Mouse (Mus musculus) stomach, embryonic 14.5 days (tissue): ENCODE results near the gene Ralgps1. TPM values are rescaled to one million over a fixed set of nuclear protein-coding genes. Genes with fewer than 3 reads are reported as not detected.

ENCODE experiments used
- ATAC-seq: fragments of 200-750 bp; cut with Nextera tagmentation; 2 replicates; pipeline ENCODE4 v1.8.0; 2017; ENCODE audit warnings: low read depth, moderate TSS enrichment; ENCODE audit not compliant: insufficient number of reproducible peaks, insufficient read depth, low FRiP score
- H3K27ac ChIP-seq: fragments of 300-500 bp; sonication (generic); 2 replicates; pipeline ENCODE4 v1.5.1; 2014; ENCODE audit warnings: mild to moderate bottlenecking, low read length, moderate library complexity, mixed read lengths
- H3K27me3 ChIP-seq: fragments of 300-500 bp; sonication (generic); 2 replicates; pipeline ENCODE4 v1.6.1; 2014; ENCODE audit warnings: low read length, control low read depth, mixed read lengths; ENCODE audit not compliant: control insufficient read depth, insufficient read depth
- H3K36me3 ChIP-seq: fragments of 300-500 bp; sonication (generic); 2 replicates; pipeline ENCODE4 v1.6.1; 2014; ENCODE audit warnings: mild to moderate bottlenecking, control low read depth, low read length, moderate library complexity, mixed read lengths; ENCODE audit not compliant: control insufficient read depth, insufficient read depth
- H3K4me1 ChIP-seq: fragments of 300-500 bp; sonication (generic); 2 replicates; pipeline ENCODE4 v1.6.1; 2014; ENCODE audit warnings: low read length, control low read depth, mixed read lengths; ENCODE audit not compliant: control insufficient read depth, insufficient read depth
- H3K4me2 ChIP-seq: fragments of 300-500 bp; sonication (generic); replicated peaks from 2 replicates; pipeline ENCODE4 v1.6.1; 2014; ENCODE audit warnings: low read depth, low read length, control low read depth
- H3K4me3 ChIP-seq: fragments of 300-500 bp; sonication (generic); 2 replicates; pipeline ENCODE4 v1.5.1; 2014; ENCODE audit warnings: low read depth, low read length, control low read depth
- H3K9ac ChIP-seq: fragments of 300-500 bp; sonication (generic); replicated peaks from 2 replicates; pipeline ENCODE4 v1.6.1; 2014; ENCODE audit warnings: low read depth, mild to moderate bottlenecking, control low read depth, low read length, moderate library complexity, mixed read lengths
- H3K9me3 ChIP-seq: fragments of 300-500 bp; sonication (generic); 2 replicates; pipeline ENCODE4 v1.6.1; 2016; ENCODE audit warnings: low read depth, low read length, control low read depth; ENCODE audit not compliant: control insufficient read depth
- WGBS: fragments of 180-500 bp; shearing (Covaris S2); extraction: QIAGEN DNeasy Blood & Tissue Kit; methylation state at CpG from one replicate; pipeline ENCODE4 v1.1.7; 2014; 5-methylcytosine and 5-hydroxymethylcytosine counted together
- polyA plus RNA-seq: library from polyadenylated mRNA; unstranded; fragments of >200 nt; fragmentation: Nextera tagmentation; extraction: Ambion mirVana; gene quantifications from 2 replicates; pipeline ENCODE4 v1.2.1, GENCODE M21; 2014

The Ralgps1 gene
- polyA plus RNA-seq, 1 experiment from 2014 or later, result 12.4 TPM

GRCm38 (mm10) chr2:33357250-33357838, 13.9 kb downstream of the Ralgps1 start:
- no peak for ATAC-seq
- H3K27ac ChIP-seq, result no peak overlapping the region

GRCm38 (mm10) chr2:33355558-33355957, 15.7 kb downstream of the Ralgps1 start:
- no peaks in the 10 kb centered on the region for H3K4me1 ChIP-seq
- no peaks in the 10 kb centered on the region for H3K36me3 ChIP-seq
- H3K9me3 ChIP-seq, result no peaks in the 10 kb centered on the region
- H3K27me3 ChIP-seq, result no peaks in the 10 kb centered on the region
- no peak overlapping the region for H3K4me2 ChIP-seq
- H3K4me3 ChIP-seq, result no peak overlapping the region
- no peak overlapping the region for H3K27ac ChIP-seq
- WGBS, result 91% methylated on average over 6 of the region's 6 CpGs
- ATAC-seq, result no peak
- no peak overlapping the region for H3K9ac ChIP-seq

More at GRCm38 (mm10) chr2:33357250-33357838, 13.9 kb downstream of the Ralgps1 start:
- Histone ChIP-seq H3K27me3 (no peaks in the 10 kb centered on the region), H3K36me3 (no peaks in the 10 kb centered on the region), H3K9ac (no peak overlapping the region), H3K9me3 (no peaks in the 10 kb centered on the region), H3K4me3 (no peak overlapping the region), H3K4me1 (no peaks in the 10 kb centered on the region), H3K4me2 (no peak overlapping the region)
- 85% methylated on average over 7 of the region's 7 CpGs for WGBS

GRCm38 (mm10) chr2:33353432-33353831, 17.9 kb downstream of the Ralgps1 start:
- no peak overlapping the region for H3K4me2 ChIP-seq
- H3K27ac ChIP-seq, result no peak overlapping the region
- WGBS, result 64% methylated on average over 5 of the region's 5 CpGs
- no peak overlapping the region for H3K4me3 ChIP-seq
- H3K9ac ChIP-seq, result no peak overlapping the region
- H3K4me1 ChIP-seq, result no peaks in the 10 kb centered on the region
- H3K9me3 ChIP-seq, result no peaks in the 10 kb centered on the region
- ATAC-seq, result no peak
- no peaks in the 10 kb centered on the region for H3K27me3 ChIP-seq
- no peaks in the 10 kb centered on the region for H3K36me3 ChIP-seq

- WGBS, result 90% methylated on average over 3 of the region's 3 CpGs
- Histone ChIP-seq H3K4me1 (no peaks in the 10 kb centered on the region), H3K27ac (no peak overlapping the region), H3K4me3 (no peak overlapping the region), H3K4me2 (no peak overlapping the region), H3K9ac (no peak overlapping the region), H3K9me3 (no peaks in the 10 kb centered on the region), H3K36me3 (no peaks in the 10 kb centered on the region), H3K27me3 (no peaks in the 10 kb centered on the region)
- no peak for ATAC-seq
Observed at GRCm38 (mm10) chr2:33351449-33351848, 19.8 kb downstream of the Ralgps1 start.

GRCm38 (mm10) chr2:33350921-33351320, 20.4 kb downstream of the Ralgps1 start:
- Histone ChIP-seq H3K9me3 (no peaks in the 10 kb centered on the region), H3K36me3 (no peaks in the 10 kb centered on the region), H3K4me1 (0 out of 2 replicates have a peak, but pooled peaks cover 4% of the 10 kb centered on the region), H3K27ac (no peak overlapping the region), H3K4me3 (no peak overlapping the region), H3K27me3 (no peaks in the 10 kb centered on the region), H3K4me2 (no peak overlapping the region), H3K9ac (no peak overlapping the region)
- ATAC-seq, result no peak
- WGBS, result 79% methylated on average over 6 of the region's 6 CpGs

- WGBS, result 43% methylated on average over 2 of the region's 2 CpGs
- H3K27ac ChIP-seq, result no peak overlapping the region
- no peaks in the 10 kb centered on the region for H3K27me3 ChIP-seq
- no peak overlapping the region for H3K9ac ChIP-seq
- no peak overlapping the region for H3K4me3 ChIP-seq
- H3K9me3 ChIP-seq, result no peaks in the 10 kb centered on the region
- ATAC-seq, result no peak
- H3K4me2 ChIP-seq, result no peak overlapping the region
- no peaks in the 10 kb centered on the region for H3K36me3 ChIP-seq
- H3K4me1 ChIP-seq, result peaks cover 11% of the 10 kb centered on the region; the same call in 1 of the 2 replicates
Observed at GRCm38 (mm10) chr2:33349581-33349980, 21.7 kb downstream of the Ralgps1 start.

GRCm38 (mm10) chr2:33349081-33349480, 22.2 kb downstream of the Ralgps1 start:
- H3K27ac ChIP-seq, result no peak overlapping the region
- ATAC-seq, result peak; percentile 54; the same call in 1 of the 2 replicates
- WGBS, result 23% methylated on average over 2 of the region's 2 CpGs

GRCm38 (mm10) chr2:33348260-33348659, 23.0 kb downstream of the Ralgps1 start:
- no peak overlapping the region for H3K4me2 ChIP-seq
- no peaks in the 10 kb centered on the region for H3K9me3 ChIP-seq
- H3K27me3 ChIP-seq, result no peaks in the 10 kb centered on the region
- no peak for ATAC-seq
- no peak overlapping the region for H3K4me3 ChIP-seq
- peaks cover 11% of the 10 kb centered on the region; the same call in 1 of the 2 replicates for H3K4me1 ChIP-seq
- no peak overlapping the region for H3K27ac ChIP-seq
- 85% methylated on average over 3 of the region's 3 CpGs for WGBS
- no peak overlapping the region for H3K9ac ChIP-seq
- H3K36me3 ChIP-seq, result no peaks in the 10 kb centered on the region

More at GRCm38 (mm10) chr2:33349081-33349480, 22.2 kb downstream of the Ralgps1 start:
- Histone ChIP-seq H3K9ac (no peak overlapping the region), H3K36me3 (no peaks in the 10 kb centered on the region), H3K4me2 (no peak overlapping the region), H3K4me3 (no peak overlapping the region), H3K27me3 (no peaks in the 10 kb centered on the region), H3K4me1 (peaks cover 11% of the 10 kb centered on the region; the same call in 1 of the 2 replicates), H3K9me3 (no peaks in the 10 kb centered on the region)

- Histone ChIP-seq H3K4me1 (peaks cover 11% of the 10 kb centered on the region; the same call in 1 of the 2 replicates), H3K27ac (no peak overlapping the region), H3K4me2 (no peak overlapping the region), H3K9me3 (no peaks in the 10 kb centered on the region), H3K36me3 (no peaks in the 10 kb centered on the region), H3K27me3 (no peaks in the 10 kb centered on the region), H3K9ac (no peak overlapping the region), H3K4me3 (no peak overlapping the region)
- 32% methylated on average over 3 of the region's 3 CpGs for WGBS
- ATAC-seq, result no peak
Observed at GRCm38 (mm10) chr2:33347607-33348006, 23.7 kb downstream of the Ralgps1 start.
